Mouse (Mus musculus) C2C12 (cell line): ENCODE data around the gene Mthfd1l. TPM values are rescaled to one million over a fixed set of nuclear protein-coding genes. Genes with fewer than 3 reads are reported as not detected.
"Not testable (repeated sequence)": the region's sequence is repeated elsewhere in the genome, so short reads cannot be mapped to it uniquely, and the experiment has no call there.

Source experiments
- H3K27me3 ChIP-seq: one replicate; pipeline ENCODE4 v1.6.1; 2011; ENCODE audit not compliant: control insufficient read depth, insufficient read depth, insufficient read length
- H3K36me3 ChIP-seq: one replicate; pipeline ENCODE4 v1.6.1; 2011; ENCODE audit not compliant: control insufficient read depth, insufficient read depth
- H3K4me3 ChIP-seq: one replicate; pipeline ENCODE4 v1.5.1; 2011; ENCODE audit warnings: mild to moderate bottlenecking, control low read depth; ENCODE audit not compliant: poor library complexity, insufficient read depth, severe bottlenecking
- H3K79me2 ChIP-seq: one replicate; pipeline ENCODE4 v1.6.1; 2011; ENCODE audit not compliant: control insufficient read depth, insufficient read depth
- H3K79me3 ChIP-seq: one replicate; pipeline ENCODE4 v1.6.1; 2011; ENCODE audit warnings: low read depth, control low read depth
- H3ac ChIP-seq: one replicate; pipeline ENCODE3; 2011; ENCODE audit warnings: low read depth; ENCODE audit not compliant: control insufficient read depth, insufficient read length
- CEBPB ChIP-seq: IDR thresholded peaks from one replicate; pipeline ENCODE4 v1.6.1; 2011; ENCODE audit warnings: low read depth, mild to moderate bottlenecking, control low read depth, moderate library complexity
- CTCF ChIP-seq: IDR thresholded peaks from one replicate; pipeline ENCODE4 v1.5.1; 2011; ENCODE audit not compliant: control insufficient read depth, insufficient read depth, insufficient read length
- FOSL1 ChIP-seq: IDR thresholded peaks from one replicate; pipeline ENCODE4 v1.8.0; 2011; ENCODE audit warnings: mild to moderate bottlenecking, low read length; ENCODE audit not compliant: poor library complexity, insufficient read depth, severe bottlenecking
- MAX ChIP-seq: IDR thresholded peaks from one replicate; pipeline ENCODE4 v1.6.1; 2011; ENCODE audit warnings: mild to moderate bottlenecking, control low read depth
- MYOD1 ChIP-seq: IDR thresholded peaks from one replicate; pipeline ENCODE4 v1.6.1; 2011; ENCODE audit warnings: low read depth; ENCODE audit not compliant: control insufficient read depth, insufficient read length
- MYOG ChIP-seq: IDR thresholded peaks from one replicate; pipeline ENCODE4 v1.6.1; 2011; ENCODE audit not compliant: control insufficient read depth, insufficient read length; ENCODE audit errors: extremely low read depth
- USF1 ChIP-seq: IDR thresholded peaks from one replicate; pipeline ENCODE4 v1.6.1; 2011; ENCODE audit warnings: low read depth, mild to moderate bottlenecking, control low read depth, moderate library complexity
- polyA plus RNA-seq: library from polyadenylated mRNA; unstranded; fragments of >200 nt; fragmentation: generic; extraction: Trizol; gene quantifications from one replicate; pipeline ENCODE4 v1.2.1, GENCODE M21; 2012; ENCODE audit warnings: missing spikeins

Gene Mthfd1l
- polyA plus RNA-seq, 1 experiment: 43.6 TPM

DNA sequence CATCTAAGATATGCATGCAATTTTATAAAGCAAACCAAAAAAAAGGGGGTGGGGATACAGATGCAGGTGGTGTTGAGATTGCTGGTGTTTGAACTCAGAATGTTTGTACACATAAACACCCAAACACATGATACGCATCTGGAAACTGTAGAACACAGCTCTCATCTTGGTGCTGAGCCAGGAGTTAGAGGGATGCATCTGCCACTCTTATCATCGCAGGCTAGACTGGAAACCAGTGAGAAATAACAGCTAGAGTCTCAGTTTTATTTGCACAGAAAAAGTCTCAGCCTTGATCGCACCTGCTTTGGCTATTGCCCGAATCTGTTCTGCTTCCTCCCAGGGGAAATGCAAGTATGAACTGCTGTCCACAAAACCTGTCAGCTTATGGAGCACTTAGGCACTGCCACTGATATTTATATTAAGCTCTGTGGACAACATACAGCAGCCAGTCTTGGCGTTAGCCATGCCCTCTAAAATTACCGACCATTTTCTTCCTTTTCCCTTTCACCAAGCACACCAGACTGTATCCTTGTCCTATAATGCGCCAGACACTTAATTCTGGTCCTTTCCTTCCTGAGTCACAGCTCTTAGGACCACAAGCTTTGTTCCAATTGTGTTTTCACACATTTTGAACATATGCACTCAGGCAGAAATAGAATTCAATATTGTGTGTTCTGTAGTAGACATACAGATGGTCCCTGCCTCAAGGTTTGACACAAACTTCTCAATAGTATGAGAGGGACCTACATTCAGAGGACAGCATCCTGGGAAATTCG is 98.3 kb downstream of the Mthfd1l start:
- no peak overlapping the region for H3ac ChIP-seq
- no peaks in the 10 kb centered on the region for H3K27me3 ChIP-seq
- H3K36me3 ChIP-seq: peaks cover 18% of the 10 kb centered on the region
- H3K79me2 ChIP-seq: no peaks in the 10 kb centered on the region
- no peaks in the 10 kb centered on the region for H3K79me3 ChIP-seq
- TF ChIP-seq CTCF: no peak
- no peak for TF ChIP-seq FOSL1
- no peak for TF ChIP-seq MAX
- no peak for TF ChIP-seq MYOG
- TF ChIP-seq USF1: no peak
- TF ChIP-seq CEBPB: no peak
- TF ChIP-seq MYOD1: no peak
- H3K4me3 ChIP-seq: no peak overlapping the region

DNA sequence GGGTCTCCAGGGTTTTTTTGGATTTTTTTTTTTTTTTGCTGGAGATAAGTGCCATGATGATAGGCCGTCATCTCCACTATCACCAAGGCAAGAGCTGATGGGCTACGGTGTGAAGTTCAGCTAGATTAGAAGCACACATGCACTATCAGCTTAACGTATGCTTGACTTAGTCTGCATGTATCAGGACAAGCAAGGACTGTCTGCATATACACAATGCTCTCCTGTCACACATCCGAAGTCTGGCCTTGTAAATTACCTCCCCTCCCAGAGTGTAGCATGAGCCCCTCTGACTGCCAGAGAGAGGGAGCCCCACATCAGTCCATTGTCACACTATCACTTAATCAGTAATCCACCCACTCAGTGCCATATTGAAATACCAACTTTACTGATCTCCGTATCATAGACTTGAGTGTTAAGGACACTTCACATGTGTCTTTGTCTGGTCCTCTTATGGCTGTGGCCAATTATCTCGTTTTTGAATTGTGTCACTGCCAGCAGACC is 99.0 kb downstream of the Mthfd1l start:
- Histone ChIP-seq H3K79me3 (no peaks in the 10 kb centered on the region), H3K79me2 (no peaks in the 10 kb centered on the region), H3ac (no peak overlapping the region), H3K27me3 (no peaks in the 10 kb centered on the region), H3K4me3 (no peak overlapping the region), H3K36me3 (peaks cover 18% of the 10 kb centered on the region)
- TF ChIP-seq MAX: no peak
- no peak for TF ChIP-seq CEBPB
- no peak for TF ChIP-seq MYOG
- TF ChIP-seq MYOD1: no peak
- no peak for TF ChIP-seq CTCF
- TF ChIP-seq USF1: no peak
- TF ChIP-seq FOSL1: no peak

DNA sequence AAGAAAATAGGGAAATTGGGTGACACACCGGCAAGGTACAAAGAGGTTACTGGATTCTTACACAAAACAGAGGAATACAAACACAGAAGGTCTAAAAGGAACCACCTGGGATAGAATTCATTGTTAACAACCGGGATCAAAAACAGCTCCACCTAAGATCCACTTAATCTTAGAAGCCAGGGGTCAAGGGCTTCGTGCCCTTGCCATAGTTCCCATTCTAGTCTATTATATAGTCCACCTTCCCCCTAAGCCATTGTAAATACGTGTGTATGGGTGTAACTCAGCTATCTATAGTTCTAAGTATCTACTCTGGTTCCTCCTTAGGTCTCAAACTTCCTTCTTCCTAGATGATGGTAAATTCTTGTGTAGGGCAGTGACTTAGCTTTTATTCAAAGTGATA is 99.6 kb downstream of the Mthfd1l start:
- not testable (repeated sequence) for H3K79me3 ChIP-seq, H3K79me2 ChIP-seq
- peaks cover 18% of the 10 kb centered on the region for H3K36me3 ChIP-seq

DNA sequence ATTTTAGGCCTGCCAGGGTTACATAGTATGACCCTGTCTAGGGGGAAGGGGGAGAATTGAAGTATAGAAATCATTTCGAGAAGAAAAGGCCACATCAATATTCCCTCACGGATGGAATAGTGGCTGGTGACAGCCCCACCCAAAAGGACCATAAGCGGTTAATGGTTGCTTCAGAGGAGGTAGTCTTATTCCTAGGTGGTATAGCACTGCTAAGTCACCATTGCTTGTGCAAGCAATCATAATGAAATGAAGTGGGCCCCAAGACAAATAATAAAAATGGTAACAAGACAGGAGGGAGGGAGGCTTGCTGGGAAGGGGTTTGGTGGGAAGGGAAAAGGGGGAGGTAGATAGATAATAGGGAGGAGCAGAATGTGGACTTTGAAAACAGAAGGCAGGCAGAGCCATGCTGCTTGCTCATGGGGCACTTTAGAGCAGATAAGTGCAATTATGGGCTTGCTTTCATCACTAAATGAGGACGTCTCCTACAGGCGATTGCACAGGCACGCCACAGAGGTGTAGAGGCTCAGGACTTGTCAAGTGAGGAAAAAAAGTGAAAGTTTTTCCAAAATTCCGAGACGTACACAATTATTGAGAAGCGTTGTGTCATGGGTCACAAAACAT is 105.4 kb downstream of the Mthfd1l start:
- no peak for TF ChIP-seq CEBPB
- no peak for TF ChIP-seq CTCF
- no peak for TF ChIP-seq MYOG
- TF ChIP-seq MAX: no peak
- TF ChIP-seq USF1: no peak
- TF ChIP-seq MYOD1: no peak
- TF ChIP-seq FOSL1: no peak
- H3K27me3 ChIP-seq: no peaks in the 10 kb centered on the region
- no peaks in the 10 kb centered on the region for H3K79me2 ChIP-seq
- H3K79me3 ChIP-seq: no peaks in the 10 kb centered on the region
- H3ac ChIP-seq: no peak overlapping the region
- H3K36me3 ChIP-seq: peaks cover 13% of the 10 kb centered on the region
- H3K4me3 ChIP-seq: no peak overlapping the region

More for the DNA sequence above, 99.6 kb downstream of the Mthfd1l start:
- H3K27me3 ChIP-seq, H3ac ChIP-seq, H3K4me3 ChIP-seq: not testable (repeated sequence)

DNA sequence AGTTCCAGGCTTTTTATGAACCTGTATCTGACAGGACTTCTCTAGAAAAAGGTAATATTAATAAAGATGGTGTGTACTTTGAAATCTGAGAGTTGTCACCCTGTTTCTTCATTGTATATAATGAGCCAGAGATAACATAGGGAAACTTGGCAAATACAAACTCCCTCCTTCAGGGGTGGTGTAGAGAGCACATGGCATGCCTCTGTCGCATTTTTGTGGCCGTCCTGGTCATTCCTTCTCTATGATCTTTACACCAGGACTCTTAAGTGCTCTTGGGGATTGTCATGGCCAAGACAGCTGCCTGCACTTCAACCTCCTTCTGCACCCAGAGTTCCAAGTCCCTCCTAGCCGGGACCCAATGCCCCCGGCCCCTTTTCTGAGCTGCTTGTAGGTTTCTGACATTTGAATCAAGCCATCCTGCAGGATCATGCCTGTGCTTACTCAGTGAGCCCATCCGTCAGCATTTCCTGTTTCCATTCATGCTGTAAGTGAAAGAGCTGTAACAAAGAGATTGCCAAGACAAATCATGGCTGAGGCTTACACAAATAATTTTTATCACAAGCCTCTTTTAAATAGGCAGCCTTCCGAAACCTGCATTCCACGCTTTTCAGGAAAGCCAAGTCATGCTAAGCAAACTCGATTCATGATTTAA is 106.2 kb downstream of the Mthfd1l start:
- Histone ChIP-seq H3K79me3 (no peaks in the 10 kb centered on the region), H3K36me3 (peaks cover 14% of the 10 kb centered on the region), H3K79me2 (no peaks in the 10 kb centered on the region), H3K27me3 (no peaks in the 10 kb centered on the region), H3ac (no peak overlapping the region), H3K4me3 (no peak overlapping the region)
- TF ChIP-seq CEBPB (no peak), MYOD1 (no peak), FOSL1 (no peak), MAX (no peak), USF1 (no peak), CTCF (no peak), MYOG (no peak)
